Mouse (Mus musculus): ENCODE measurements around the gene BC030500. TPM values are rescaled to one million over a fixed set of nuclear protein-coding genes. Genes with fewer than 3 reads are reported as not detected.

The BC030500 gene
- polyA plus RNA-seq, 1 experiment from 2014 or later, result 1.3 TPM

DNA sequence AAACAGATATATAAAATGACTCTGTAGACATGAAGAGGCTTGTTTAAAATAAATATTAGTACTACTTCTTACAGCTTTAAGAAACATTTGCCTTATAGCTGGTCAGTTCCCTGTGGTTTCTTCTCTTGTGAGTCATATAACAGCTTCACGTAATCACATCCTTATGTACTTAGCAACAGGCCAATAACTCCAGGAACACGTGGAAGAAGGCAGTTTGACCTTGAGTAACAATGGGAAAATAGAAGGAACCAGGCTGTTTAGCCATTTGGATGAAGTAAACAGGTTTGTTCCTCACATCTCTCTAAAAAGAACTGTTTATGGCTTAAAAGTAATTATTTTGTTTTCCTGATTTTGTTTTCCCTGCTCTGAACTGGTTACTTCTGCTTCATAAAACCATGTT, 3.6 kb downstream of the BC030500 start:
- ATAC-seq (ENCODE audit: low read depth) (no peak), DNase-seq (ENCODE audit: low spot score) (no peak)
- H3K9ac ChIP-seq (ENCODE audit: low read depth, low read length), result no peak overlapping the region
- H3K36me3 ChIP-seq (ENCODE audit: control insufficient read depth, insufficient read depth, low read length), result no peaks in the 10 kb centered on the region
- peaks cover 32% of the 10 kb centered on the region for H3K27me3 ChIP-seq (replicated peaks; ENCODE audit: control insufficient read depth, insufficient read depth, low read length)
- no peak overlapping the region for H3K4me3 ChIP-seq (ENCODE audit: low read depth, low read length)
- no peaks in the 10 kb centered on the region for H3K9me3 ChIP-seq (ENCODE audit: control insufficient read depth, low read length)
- H3K4me1 ChIP-seq (ENCODE audit: control insufficient read depth, insufficient read depth, low read length), result peaks cover 4% of the 10 kb centered on the region; the same call in 1 of the 2 replicates
- no peak overlapping the region for H3K27ac ChIP-seq (replicated peaks; ENCODE audit: low read depth, low read length)
- no peak overlapping the region for H3K4me2 ChIP-seq (ENCODE audit: low read depth, low read length)
- 27% methylated on average over 2 of the region's 2 CpGs for WGBS

DNA sequence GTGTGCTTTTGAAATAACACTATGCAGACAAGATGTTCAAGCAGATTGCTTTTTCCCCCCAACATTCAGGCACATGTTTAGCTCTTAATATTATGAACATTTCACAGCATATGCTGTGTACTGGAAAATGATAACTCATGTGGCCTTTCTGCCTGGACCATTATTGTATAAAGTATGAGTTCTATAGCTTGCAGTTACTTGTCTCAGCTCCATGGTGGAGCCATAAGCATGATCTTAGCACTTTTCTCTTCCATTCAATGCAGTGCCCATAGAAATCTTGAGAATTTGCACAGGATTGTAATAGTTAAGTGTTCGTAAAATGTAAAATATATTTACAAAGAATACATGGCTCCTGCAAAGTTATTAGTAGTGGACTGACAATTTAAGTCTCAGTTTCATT, 19.5 kb downstream of the BC030500 start:
- WGBS, result 70% methylated on average over 1 of the region's 1 CpGs
- no peaks in the 10 kb centered on the region for H3K36me3 ChIP-seq (ENCODE audit: control insufficient read depth, insufficient read depth, low read length)
- ATAC-seq (ENCODE audit: low read depth) (no peak), DNase-seq (ENCODE audit: low spot score) (peak; percentile 14)
- no peak overlapping the region for H3K4me2 ChIP-seq (ENCODE audit: low read depth, low read length)
- H3K9ac ChIP-seq (ENCODE audit: low read depth, low read length), result no peak overlapping the region
- H3K27ac ChIP-seq (replicated peaks; ENCODE audit: low read depth, low read length), result no peak overlapping the region
- H3K9me3 ChIP-seq (ENCODE audit: control insufficient read depth, low read length), result no peaks in the 10 kb centered on the region
- no peaks in the 10 kb centered on the region for H3K27me3 ChIP-seq (replicated peaks; ENCODE audit: control insufficient read depth, insufficient read depth, low read length)
- no peaks in the 10 kb centered on the region for H3K4me1 ChIP-seq (ENCODE audit: control insufficient read depth, insufficient read depth, low read length)
- no peak overlapping the region for H3K4me3 ChIP-seq (ENCODE audit: low read depth, low read length)

GRCm38 (mm10) chr8:58943773-58944172, 32.2 kb downstream of the BC030500 start:
- Histone ChIP-seq H3K27ac (replicated peaks; ENCODE audit: low read depth, low read length) (no peak overlapping the region), H3K4me3 (ENCODE audit: low read depth, low read length) (no peak overlapping the region), H3K27me3 (replicated peaks; ENCODE audit: control insufficient read depth, insufficient read depth, low read length) (no peaks in the 10 kb centered on the region), H3K9ac (ENCODE audit: low read depth, low read length) (no peak overlapping the region), H3K4me2 (ENCODE audit: low read depth, low read length) (no peak overlapping the region), H3K9me3 (ENCODE audit: control insufficient read depth, low read length) (no peaks in the 10 kb centered on the region), H3K4me1 (ENCODE audit: control insufficient read depth, insufficient read depth, low read length) (no peaks in the 10 kb centered on the region), H3K36me3 (ENCODE audit: control insufficient read depth, insufficient read depth, low read length) (no peaks in the 10 kb centered on the region)
- ATAC-seq (ENCODE audit: low read depth) (no peak), DNase-seq (ENCODE audit: low spot score) (no peak)
- 93% methylated on average over 4 of the region's 4 CpGs for WGBS

GRCm38 (mm10) chr8:58957195-58957739, 45.7 kb downstream of the BC030500 start:
- Histone ChIP-seq H3K4me1 (ENCODE audit: control insufficient read depth, insufficient read depth, low read length) (no peaks in the 10 kb centered on the region), H3K27ac (replicated peaks; ENCODE audit: low read depth, low read length) (no peak overlapping the region), H3K4me3 (ENCODE audit: low read depth, low read length) (no peak overlapping the region), H3K27me3 (replicated peaks; ENCODE audit: control insufficient read depth, insufficient read depth, low read length) (no peaks in the 10 kb centered on the region), H3K9ac (ENCODE audit: low read depth, low read length) (no peak overlapping the region), H3K4me2 (ENCODE audit: low read depth, low read length) (no peak overlapping the region), H3K36me3 (ENCODE audit: control insufficient read depth, insufficient read depth, low read length) (no peaks in the 10 kb centered on the region), H3K9me3 (ENCODE audit: control insufficient read depth, low read length) (no peaks in the 10 kb centered on the region)
- no peak for ATAC-seq (ENCODE audit: low read depth)
- 79% methylated on average over 5 of the region's 5 CpGs for WGBS
- DNase-seq (ENCODE audit: low spot score), result no peak

Other genes starting within 250 kb of the BC030500 start
- gene Galntl6, start 885 bp downstream of the BC030500 start, polyA plus RNA-seq (2014; fragmentation: Nextera tagmentation; extraction: Ambion mirVana), result 1.2 and 1.4 TPM in 2 replicates